Mouse (Mus musculus) G1E (cell line): ENCODE measurements at regions not wholly inside any gene's neighbourhood (a gene's known extent, or its start where the extent isn't known, plus 50 kb on each side); places are given as distances from the start of the nearest gene placed in this dataset.

ENCODE experiments used
- CTCF ChIP-seq: IDR thresholded peaks from 2 replicates; pipeline ENCODE4 v1.5.1; 2012; ENCODE audit warnings: low read depth, low read length, inconsistent platforms, mixed read lengths
- GATA1 ChIP-seq: IDR thresholded peaks from 2 replicates; pipeline ENCODE4 v1.6.1; 2012; ENCODE audit warnings: borderline replicate concordance, low read length, inconsistent platforms, mixed read lengths
- TAL1 ChIP-seq: conservative IDR thresholded peaks from 2 replicates; pipeline ENCODE4 v1.6.1; 2012; ENCODE audit warnings: low read depth, low read length, inconsistent platforms, mixed read lengths

GRCm38 (mm10) chr3:62271703-62272102 is 66.4 kb upstream of the Arhgef26 start:
- TF ChIP-seq CTCF (no peak), TAL1 (no peak), GATA1 (no peak)
